Mouse (Mus musculus) C2C12 (cell line): ENCODE measurements around the gene Cadm1.

Experiments used
- CEBPB ChIP-seq: IDR thresholded peaks from one replicate; pipeline ENCODE4 v1.6.1; 2011; ENCODE audit warnings: low read depth, mild to moderate bottlenecking, control low read depth, moderate library complexity
- MYOD1 ChIP-seq: IDR thresholded peaks from one replicate; pipeline ENCODE4 v1.6.1; 2011; ENCODE audit warnings: low read depth; ENCODE audit not compliant: control insufficient read depth, insufficient read length

DNA sequence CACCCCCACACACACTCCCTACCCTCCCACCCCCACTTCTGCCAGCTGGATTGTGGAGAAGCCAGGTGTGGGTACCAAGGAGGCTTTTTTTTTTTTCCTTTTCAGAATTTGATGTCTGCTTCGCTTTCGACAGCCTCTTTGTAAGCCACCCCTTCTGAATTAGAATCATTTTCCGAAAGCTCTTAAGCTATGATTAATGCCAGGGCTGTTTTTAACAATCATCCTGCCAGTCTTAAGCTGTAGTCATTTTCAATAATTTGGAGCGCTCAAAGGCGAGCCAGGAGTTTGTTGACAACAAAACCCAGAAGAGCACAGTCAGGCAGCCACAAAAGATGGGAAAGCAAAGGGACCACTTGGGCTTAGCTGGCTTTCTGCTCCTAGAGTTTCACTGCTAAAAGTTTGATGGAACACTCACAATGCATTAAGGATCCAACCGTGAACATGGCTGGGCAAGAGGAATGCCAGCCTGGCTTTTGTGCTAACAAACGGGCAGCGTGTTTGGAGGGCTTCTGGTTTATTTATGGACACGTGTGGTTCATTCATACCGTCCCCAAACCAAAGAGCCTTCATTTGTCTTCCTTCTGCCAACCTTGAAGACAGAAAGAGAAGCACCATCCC is 328.9 kb downstream of the Cadm1 start:
- no peak for TF ChIP-seq MYOD1
- no peak for TF ChIP-seq CEBPB
